Mouse (Mus musculus) olfactory bulb, adult 2 months (tissue): ENCODE measurements around the gene Rgs12.

Experiments used
- CTCF ChIP-seq: fragments of 200-500 bp; IDR thresholded peaks from 2 replicates; pipeline ENCODE4 v1.5.1; 2012; ENCODE audit warnings: low read depth, mild to moderate bottlenecking, low read length, moderate library complexity; ENCODE audit not compliant: insufficient read depth
- POLR2A ChIP-seq: fragments of 200-500 bp; IDR thresholded peaks from 2 replicates; pipeline ENCODE4 v1.6.1; 2012; ENCODE audit warnings: mild to moderate bottlenecking, low read depth, low read length, moderate library complexity; ENCODE audit not compliant: insufficient read depth

DNA sequence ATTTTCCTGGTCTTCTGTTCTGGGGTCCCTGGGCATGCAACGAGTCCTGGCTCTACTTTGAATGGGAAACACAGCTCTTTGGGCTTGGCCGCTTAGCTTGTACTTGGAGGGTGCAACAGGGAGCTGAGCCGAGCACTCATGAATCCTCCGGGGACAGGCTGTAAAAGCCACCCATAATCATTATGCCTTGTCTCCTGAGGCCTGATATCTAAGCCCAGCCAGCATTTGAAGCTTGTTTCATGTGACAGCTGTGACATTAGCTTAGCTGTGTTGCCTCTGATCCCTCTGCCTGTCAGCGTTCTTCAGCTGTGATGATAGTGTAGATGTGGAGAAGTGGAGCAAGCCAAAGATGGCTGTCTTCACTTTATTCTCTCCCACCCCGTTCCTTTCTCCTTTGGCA, 5.3 kb downstream of the Rgs12 start:
- TF ChIP-seq POLR2A = no peak
- no peak for TF ChIP-seq CTCF
